Mouse (Mus musculus) olfactory bulb, adult 2 months (tissue): ENCODE data around the gene Rbm17.

Source experiments
- CTCF ChIP-seq: fragments of 200-500 bp; IDR thresholded peaks from 2 replicates; pipeline ENCODE4 v1.5.1; 2012; ENCODE audit warnings: low read depth, mild to moderate bottlenecking, low read length, moderate library complexity; ENCODE audit not compliant: insufficient read depth
- POLR2A ChIP-seq: fragments of 200-500 bp; IDR thresholded peaks from 2 replicates; pipeline ENCODE4 v1.6.1; 2012; ENCODE audit warnings: mild to moderate bottlenecking, low read depth, low read length, moderate library complexity; ENCODE audit not compliant: insufficient read depth

DNA sequence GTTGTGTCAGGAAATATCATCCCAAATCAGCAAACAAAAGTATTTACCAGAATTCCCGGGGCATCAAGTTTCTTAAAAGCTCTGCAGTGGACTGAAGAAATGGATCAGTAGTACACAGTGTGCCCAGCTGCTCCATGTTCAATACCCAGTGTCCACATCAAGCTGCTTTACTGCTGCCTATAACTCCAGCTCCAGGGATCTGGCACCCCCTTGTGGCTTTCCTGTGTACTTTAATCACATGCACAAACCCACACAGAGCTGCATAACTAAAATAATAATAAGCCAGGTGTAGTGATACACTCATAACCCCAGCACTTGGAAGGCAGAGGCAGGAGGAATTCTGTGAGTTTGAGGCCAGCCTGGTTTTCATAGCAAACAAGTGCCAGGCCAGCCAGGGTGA lies 61.3 kb downstream of the Rbm17 start:
- TF ChIP-seq POLR2A (no peak), CTCF (no peak)
